Mouse (Mus musculus) urinary bladder, postnatal 14 days (tissue): ENCODE data around the gene Sh3gl3.

Source experiments
- DNase-seq: peaks from one replicate; pipeline ENCODE4 v3.0.0; 2021; ENCODE audit warnings: low spot score

Sh3gl3 gene

DNA sequence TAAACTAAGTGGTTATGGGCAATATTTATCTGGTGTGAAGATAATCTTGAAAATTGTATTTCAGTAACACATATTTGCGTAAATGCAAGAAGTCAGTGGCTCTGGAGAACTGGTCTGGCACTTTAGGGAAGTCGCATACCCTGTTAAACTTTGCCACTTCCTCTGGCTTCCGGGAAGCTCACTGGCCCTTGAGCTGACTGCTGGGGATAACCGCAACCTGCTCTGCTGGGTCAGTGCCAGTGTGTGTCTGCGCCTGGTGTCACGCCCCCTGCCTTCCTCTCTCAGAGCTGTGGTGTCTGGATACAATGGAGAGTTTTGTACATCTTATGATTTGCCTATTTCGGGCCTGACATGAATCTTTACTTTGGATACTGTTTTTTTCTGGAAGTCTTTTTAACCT is 119.8 kb downstream of the Sh3gl3 start:
- DNase-seq, result no peak

- no peak for DNase-seq
Measured at GRCm38 (mm10) chr7:82294083-82294482, 120.4 kb downstream of the Sh3gl3 start.

DNA sequence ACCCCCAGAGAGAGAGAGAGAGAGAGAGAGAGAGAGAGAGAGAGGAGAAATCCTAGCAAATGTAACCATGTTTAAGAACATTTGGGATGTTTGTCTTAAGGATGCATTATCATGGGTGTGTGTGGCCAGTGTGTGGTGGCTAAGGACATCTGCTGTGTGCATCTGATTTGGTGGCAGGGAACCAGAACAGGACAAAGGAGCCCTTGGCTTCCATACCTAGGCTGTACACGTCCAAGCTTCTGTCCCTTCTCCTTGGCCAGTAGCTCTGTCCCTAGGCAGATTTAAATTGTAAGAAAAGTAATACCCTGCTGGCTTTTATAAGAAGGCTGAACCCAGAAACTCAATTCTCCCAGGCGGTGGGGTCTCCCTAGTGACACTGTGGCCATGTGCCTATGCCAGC is 121.0 kb downstream of the Sh3gl3 start:
- DNase-seq, result no peak

GRCm38 (mm10) chr7:82308398-82308797 is 134.8 kb downstream of the Sh3gl3 start:
- no peak for DNase-seq

- no peak for DNase-seq
Measured at GRCm38 (mm10) chr7:82318515-82318914, 144.9 kb downstream of the Sh3gl3 start.

DNA sequence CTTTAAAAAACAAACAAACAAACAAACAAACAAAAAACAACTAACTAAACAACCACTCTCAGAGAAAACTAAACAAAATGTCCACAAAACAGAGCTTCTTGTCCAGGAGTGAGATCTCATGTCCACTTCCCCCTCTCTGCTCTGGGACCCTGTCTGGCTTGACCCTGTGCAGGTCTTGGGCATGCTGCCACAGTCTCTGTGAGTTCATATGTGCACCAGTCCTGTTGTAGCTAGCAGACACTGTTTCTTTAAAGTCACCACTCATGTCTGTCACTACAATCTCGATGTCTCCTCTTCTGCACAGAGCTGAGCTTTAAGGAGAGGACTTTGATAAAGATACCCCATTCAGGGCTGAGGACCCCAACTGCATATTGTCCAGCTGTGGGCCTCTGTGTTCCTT is 153.0 kb downstream of the Sh3gl3 start:
- DNase-seq, result no peak

DNA sequence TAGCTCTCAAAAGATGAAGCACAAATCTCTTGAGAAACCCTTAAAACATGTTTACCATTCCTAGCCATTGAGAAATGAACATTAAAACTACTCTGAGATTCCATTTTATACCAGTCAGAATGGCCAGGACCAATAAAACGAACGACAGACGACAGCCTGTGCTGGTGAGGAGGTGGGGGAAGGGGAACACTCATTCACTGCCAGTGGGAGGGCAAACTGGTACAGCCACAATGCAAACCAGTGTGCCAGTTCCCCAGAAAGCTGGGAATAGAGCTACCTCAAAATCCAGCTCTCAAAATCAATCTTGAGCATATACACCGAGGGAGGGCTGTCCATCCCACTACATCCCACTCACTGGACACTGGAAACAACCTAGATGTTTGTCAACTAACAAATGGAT is 153.6 kb downstream of the Sh3gl3 start:
- no peak for DNase-seq

DNA sequence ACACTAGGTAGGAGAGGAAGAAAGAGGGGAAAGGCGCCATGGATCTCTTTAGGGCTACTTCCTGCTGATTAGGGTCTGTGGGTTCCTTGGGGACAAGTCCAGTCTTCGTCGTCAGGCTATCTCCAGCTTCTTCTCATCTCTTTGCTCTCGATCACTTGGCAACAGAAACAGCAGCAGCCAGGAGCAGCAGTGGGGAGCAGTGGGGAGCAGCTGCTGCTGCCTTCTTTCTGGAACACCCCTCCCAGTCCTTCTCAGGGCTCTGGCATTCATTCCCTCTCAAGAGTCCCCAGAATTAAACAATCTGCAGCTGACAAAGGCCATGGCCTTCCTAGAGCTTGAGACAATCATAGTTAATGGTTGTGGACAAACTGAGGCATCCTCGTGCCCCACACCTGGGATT is 154.2 kb downstream of the Sh3gl3 start:
- no peak for DNase-seq

GRCm38 (mm10) chr7:82329831-82330230 is 156.2 kb downstream of the Sh3gl3 start:
- DNase-seq, result no peak

DNA sequence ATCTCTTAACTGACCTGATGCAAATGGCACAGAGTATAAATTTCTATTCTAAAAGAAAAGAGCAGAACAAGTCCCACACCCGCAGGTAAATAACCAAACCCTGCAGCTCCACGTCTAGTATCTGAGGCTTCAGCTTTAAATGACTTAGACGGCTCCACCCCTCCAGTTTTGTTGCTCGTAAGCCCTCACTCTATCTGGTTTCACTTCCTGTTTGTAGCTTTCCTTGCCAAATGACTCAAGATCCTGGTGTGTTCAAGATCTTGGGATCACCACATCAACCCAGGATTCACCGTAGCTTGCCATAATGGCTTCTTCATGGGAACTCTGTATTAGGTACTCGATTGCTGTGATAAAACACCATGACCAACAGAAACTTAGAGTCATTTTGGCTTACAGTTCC is 157.2 kb downstream of the Sh3gl3 start:
- no peak for DNase-seq

DNA sequence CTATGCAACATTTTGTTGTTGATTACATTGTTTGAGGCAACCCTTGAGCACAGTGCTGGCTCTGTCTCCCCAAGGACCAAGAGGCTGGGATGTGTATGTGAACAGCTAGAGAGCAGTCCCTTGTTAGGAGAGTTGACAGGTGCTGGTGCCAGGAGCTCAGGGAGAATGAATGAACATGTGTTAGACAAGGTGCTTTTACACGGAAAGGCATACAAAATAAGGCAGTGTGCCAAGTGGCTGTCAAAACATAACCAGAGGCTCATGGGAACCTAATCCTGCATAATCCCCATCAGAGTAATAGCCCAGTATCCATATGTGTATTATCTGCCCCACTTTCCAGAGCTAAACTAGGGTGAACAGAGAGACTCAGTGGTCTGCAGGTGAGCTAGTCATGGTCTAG is 160.4 kb downstream of the Sh3gl3 start:
- no peak for DNase-seq

DNA sequence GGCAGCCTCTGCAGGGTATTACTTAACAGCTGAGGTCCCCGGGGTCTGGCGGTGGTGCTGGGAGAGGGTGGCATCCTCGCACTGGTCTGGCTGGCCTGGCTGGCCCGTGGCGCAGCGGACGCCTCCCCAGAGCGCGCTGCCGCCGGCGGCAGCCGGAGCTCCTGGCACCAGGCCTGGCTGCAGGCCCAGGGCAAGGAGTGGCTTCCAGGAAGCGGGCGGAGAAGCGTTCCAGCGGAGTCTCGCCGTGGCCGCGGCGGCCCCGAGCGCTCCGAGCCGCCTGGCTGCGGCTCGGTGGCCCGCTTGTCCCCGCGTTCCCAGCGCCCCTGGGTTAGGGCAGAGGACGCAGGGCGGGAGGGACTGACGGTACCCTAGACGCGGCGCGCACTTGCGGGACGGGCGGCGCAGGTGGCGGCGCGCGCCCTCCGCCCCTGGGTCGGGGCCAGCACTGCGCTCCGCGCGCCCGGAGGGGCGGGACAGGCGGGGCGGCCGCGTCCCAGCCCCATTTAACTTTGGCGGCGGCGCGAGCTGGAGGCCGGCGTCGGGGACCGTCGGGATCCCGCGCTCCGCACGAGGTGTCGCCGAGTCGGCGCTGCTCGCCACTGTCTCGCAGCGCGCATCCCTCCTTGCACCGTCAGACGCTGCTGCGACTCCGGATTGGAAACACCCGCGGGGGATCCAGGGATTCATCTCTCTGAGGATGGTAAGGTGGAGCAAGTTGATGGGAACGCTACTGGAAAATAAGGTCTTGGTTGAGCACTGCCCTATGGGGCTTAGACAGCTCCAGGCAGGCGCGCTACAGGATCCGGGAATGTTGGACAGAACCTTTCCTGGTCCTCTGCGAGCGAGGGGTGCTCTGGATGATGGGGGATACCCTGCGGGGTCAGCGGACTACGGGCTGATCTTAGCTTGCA is 161.8 kb downstream of the Sh3gl3 start, which contains the start of gene Adamtsl3:
Adamtsl3 (plus strand) TSS at position 484 of the 911 bp plus-strand sequence.
- DNase-seq, result peak; percentile 39

DNA sequence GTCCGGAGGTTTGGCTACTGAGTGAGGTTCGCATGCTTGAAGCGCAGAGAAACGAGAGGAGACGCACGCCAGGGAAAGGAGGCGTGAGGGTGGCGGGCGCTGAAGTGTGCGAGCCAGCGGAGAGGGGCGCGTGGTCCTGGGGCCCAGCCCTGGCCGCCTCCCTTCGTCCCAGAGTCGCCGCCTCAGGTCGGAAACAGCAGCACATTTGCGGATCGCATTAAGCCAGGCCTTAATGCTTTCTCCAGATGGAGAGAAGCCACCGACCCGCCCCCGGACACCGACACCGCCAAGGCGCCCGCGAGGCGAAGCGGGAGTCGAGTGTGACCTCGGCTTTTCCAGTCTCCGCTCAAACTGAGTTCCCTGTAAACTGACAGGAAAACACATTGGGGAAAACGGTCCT is 162.5 kb downstream of the Sh3gl3 start:
- peak; percentile 54 for DNase-seq

- no peak for DNase-seq
Measured at GRCm38 (mm10) chr7:82338121-82338520, 164.5 kb downstream of the Sh3gl3 start.

- no peak for DNase-seq
Measured at GRCm38 (mm10) chr7:82338532-82338931, 164.9 kb downstream of the Sh3gl3 start.

GRCm38 (mm10) chr7:82339214-82339613 is 165.6 kb downstream of the Sh3gl3 start:
- no peak for DNase-seq

GRCm38 (mm10) chr7:82341476-82341875 is 167.8 kb downstream of the Sh3gl3 start:
- no peak for DNase-seq

GRCm38 (mm10) chr7:82346706-82347105 is 173.1 kb downstream of the Sh3gl3 start:
- no peak for DNase-seq

DNA sequence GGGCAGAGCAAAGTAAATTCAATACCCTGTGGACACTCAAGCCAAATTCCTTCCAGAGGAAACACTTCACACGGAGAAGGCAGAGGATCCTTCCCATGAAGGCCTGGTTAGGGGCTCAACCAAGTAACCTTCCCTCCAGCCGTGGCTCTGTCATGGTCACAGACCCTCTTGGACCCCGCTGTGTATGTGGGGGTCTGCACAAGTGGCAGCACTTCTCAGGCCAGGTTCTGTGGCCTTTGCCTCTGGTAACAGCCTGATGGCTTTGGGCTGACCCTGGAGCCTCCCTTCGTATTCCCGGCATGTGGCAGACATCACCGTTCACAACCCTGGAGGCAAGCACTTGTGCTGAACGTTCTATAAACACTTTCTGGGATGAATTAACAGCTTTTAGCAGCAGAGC is 176.2 kb downstream of the Sh3gl3 start:
- no peak for DNase-seq

- no peak for DNase-seq
Measured at GRCm38 (mm10) chr7:82350421-82350820, 176.8 kb downstream of the Sh3gl3 start.
